Mouse (Mus musculus): ENCODE data around the gene Abcb9. TPM values are rescaled to one million over a fixed set of nuclear protein-coding genes. Genes with fewer than 3 reads are reported as not detected.
"Not testable (repeated sequence)": the region's sequence is repeated elsewhere in the genome, so short reads cannot be mapped to it uniquely, and the experiment has no call there.

Abcb9 gene
- polyA plus RNA-seq, 1 experiment from 2014 or later, result 2.4 TPM

- Histone ChIP-seq H3K4me1 (peaks cover 40% of the 10 kb centered on the region), H3K4me3 (no peak overlapping the region), H3K36me3 (no peaks in the 10 kb centered on the region), H3K4me2 (no peak overlapping the region), H3K27ac (no peak overlapping the region), H3K9ac (no peak overlapping the region), H3K9me3 (no peaks in the 10 kb centered on the region), H3K27me3 (no peaks in the 10 kb centered on the region)
- no peak for ATAC-seq (ENCODE audit: insufficient number of reproducible peaks, insufficient read depth, low FRiP score, low TSS enrichment, low read depth)
- WGBS, result 81% methylated on average over 13 of the region's 13 CpGs
These were observed 18.4 kb downstream of the Abcb9 start for GRCm38 (mm10) chr5:124077241-124077640.

GRCm38 (mm10) chr5:124076559-124076958 is 19.0 kb downstream of the Abcb9 start:
- Histone ChIP-seq H3K27ac (no peak overlapping the region), H3K9me3 (no peaks in the 10 kb centered on the region), H3K4me1 (peaks cover 40% of the 10 kb centered on the region), H3K4me2 (no peak overlapping the region), H3K27me3 (no peaks in the 10 kb centered on the region), H3K36me3 (no peaks in the 10 kb centered on the region), H3K4me3 (no peak overlapping the region), H3K9ac (no peak overlapping the region)
- WGBS, result 64% methylated on average over 9 of the region's 9 CpGs
- no peak for ATAC-seq (ENCODE audit: insufficient number of reproducible peaks, insufficient read depth, low FRiP score, low TSS enrichment, low read depth)

- ATAC-seq (ENCODE audit: insufficient number of reproducible peaks, insufficient read depth, low FRiP score, low TSS enrichment, low read depth), result no peak
- Histone ChIP-seq H3K4me1 (peaks cover 40% of the 10 kb centered on the region), H3K27ac (no peak overlapping the region), H3K36me3 (no peaks in the 10 kb centered on the region), H3K4me3 (no peak overlapping the region), H3K27me3 (no peaks in the 10 kb centered on the region), H3K9ac (no peak overlapping the region), H3K4me2 (no peak overlapping the region), H3K9me3 (no peaks in the 10 kb centered on the region)
- WGBS, result 57% methylated on average over 9 of the region's 9 CpGs
These were observed 19.9 kb downstream of the Abcb9 start for GRCm38 (mm10) chr5:124075716-124076115.

- Histone ChIP-seq H3K9me3 (no peaks in the 10 kb centered on the region), H3K4me3 (no peak overlapping the region), H3K4me1 (peaks cover 40% of the 10 kb centered on the region), H3K9ac (no peak overlapping the region), H3K36me3 (no peaks in the 10 kb centered on the region), H3K4me2 (no peak overlapping the region), H3K27me3 (no peaks in the 10 kb centered on the region), H3K27ac (no peak overlapping the region)
- no peak for ATAC-seq (ENCODE audit: insufficient number of reproducible peaks, insufficient read depth, low FRiP score, low TSS enrichment, low read depth)
- 49% methylated on average over 10 of the region's 10 CpGs for WGBS
These were observed 20.7 kb downstream of the Abcb9 start for GRCm38 (mm10) chr5:124074845-124075307.

GRCm38 (mm10) chr5:124073682-124074081 is 21.9 kb downstream of the Abcb9 start:
- no peak for ATAC-seq (ENCODE audit: insufficient number of reproducible peaks, insufficient read depth, low FRiP score, low TSS enrichment, low read depth)
- Histone ChIP-seq H3K4me1 (peaks cover 32% of the 10 kb centered on the region), H3K9me3 (no peaks in the 10 kb centered on the region), H3K27ac (peak overlapping the region; percentile 35; the same call in 1 of the 2 replicates), H3K4me3 (no peak overlapping the region), H3K27me3 (no peaks in the 10 kb centered on the region), H3K36me3 (no peaks in the 10 kb centered on the region), H3K9ac (peak overlapping the region; percentile 54; the same call in 1 of the 2 replicates), H3K4me2 (no peak overlapping the region)
- WGBS, result 28% methylated on average over 9 of the region's 9 CpGs

- peaks cover 9% of the 10 kb centered on the region for H3K4me1 ChIP-seq
- ATAC-seq (ENCODE audit: insufficient number of reproducible peaks, insufficient read depth, low FRiP score, low TSS enrichment, low read depth), result no peak
- H3K9ac ChIP-seq, result no peak overlapping the region
- H3K36me3 ChIP-seq, result no peaks in the 10 kb centered on the region
- no peak overlapping the region for H3K27ac ChIP-seq
- no peaks in the 10 kb centered on the region for H3K9me3 ChIP-seq
- WGBS, result 82% methylated on average over 3 of the region's 3 CpGs
- H3K4me3 ChIP-seq, result no peak overlapping the region
- H3K27me3 ChIP-seq, result no peaks in the 10 kb centered on the region
- no peak overlapping the region for H3K4me2 ChIP-seq
These were observed 25.9 kb downstream of the Abcb9 start for GRCm38 (mm10) chr5:124069657-124070056.

- Histone ChIP-seq H3K9me3 (no peaks in the 10 kb centered on the region), H3K27me3 (no peaks in the 10 kb centered on the region), H3K4me3 (no peak overlapping the region), H3K9ac (no peak overlapping the region), H3K4me1 (no peaks in the 10 kb centered on the region; the same call in 1 of the 2 replicates), H3K27ac (no peak overlapping the region; the same call in 1 of the 2 replicates), H3K36me3 (no peaks in the 10 kb centered on the region), H3K4me2 (no peak overlapping the region)
- 65% methylated on average over 12 of the region's 12 CpGs for WGBS
- ATAC-seq (ENCODE audit: insufficient number of reproducible peaks, insufficient read depth, low FRiP score, low TSS enrichment, low read depth), result no peak
These were observed 33.4 kb downstream of the Abcb9 start for GRCm38 (mm10) chr5:124062037-124062824.

- no peak overlapping the region for H3K4me3 ChIP-seq
- no peaks in the 10 kb centered on the region for H3K9me3 ChIP-seq
- H3K27me3 ChIP-seq, result no peaks in the 10 kb centered on the region
- 60% methylated on average over 5 of the region's 5 CpGs for WGBS
- no peaks in the 10 kb centered on the region for H3K36me3 ChIP-seq
- H3K9ac ChIP-seq, result no peak overlapping the region
- ATAC-seq (ENCODE audit: insufficient number of reproducible peaks, insufficient read depth, low FRiP score, low TSS enrichment, low read depth), result no peak
- H3K4me1 ChIP-seq, result no peaks in the 10 kb centered on the region; the same call in 1 of the 2 replicates
- no peak overlapping the region for H3K27ac ChIP-seq
- H3K4me2 ChIP-seq, result no peak overlapping the region
These were observed 35.9 kb downstream of the Abcb9 start for GRCm38 (mm10) chr5:124059677-124060076.

GRCm38 (mm10) chr5:124058749-124059148 is 36.8 kb downstream of the Abcb9 start:
- Histone ChIP-seq H3K27ac (no peak overlapping the region), H3K9me3 (no peaks in the 10 kb centered on the region), H3K4me1 (no peaks in the 10 kb centered on the region; the same call in 1 of the 2 replicates), H3K4me3 (no peak overlapping the region), H3K9ac (no peak overlapping the region), H3K4me2 (no peak overlapping the region), H3K27me3 (no peaks in the 10 kb centered on the region), H3K36me3 (no peaks in the 10 kb centered on the region)
- ATAC-seq (ENCODE audit: insufficient number of reproducible peaks, insufficient read depth, low FRiP score, low TSS enrichment, low read depth), result no peak
- 85% methylated on average over 7 of the region's 7 CpGs for WGBS

GRCm38 (mm10) chr5:124056956-124057355 is 38.6 kb downstream of the Abcb9 start:
- no peak overlapping the region for H3K9ac ChIP-seq
- H3K27me3 ChIP-seq, result no peaks in the 10 kb centered on the region
- peaks cover 2% of the 10 kb centered on the region; the same call in 1 of the 2 replicates for H3K4me1 ChIP-seq
- WGBS, result 29% methylated on average over 4 of the region's 4 CpGs
- no peak overlapping the region for H3K4me2 ChIP-seq
- no peaks in the 10 kb centered on the region for H3K9me3 ChIP-seq
- H3K4me3 ChIP-seq, result no peak overlapping the region
- H3K36me3 ChIP-seq, result no peaks in the 10 kb centered on the region
- no peak for ATAC-seq (ENCODE audit: insufficient number of reproducible peaks, insufficient read depth, low FRiP score, low TSS enrichment, low read depth)
- H3K27ac ChIP-seq, result no peak overlapping the region

GRCm38 (mm10) chr5:124056219-124056618 is 39.4 kb downstream of the Abcb9 start:
- Histone ChIP-seq H3K27me3 (no peaks in the 10 kb centered on the region), H3K9me3 (no peaks in the 10 kb centered on the region), H3K27ac (no peak overlapping the region), H3K4me3 (no peak overlapping the region), H3K4me1 (0 out of 2 replicates have a peak, but pooled peaks cover 5% of the 10 kb centered on the region), H3K4me2 (no peak overlapping the region), H3K9ac (no peak overlapping the region), H3K36me3 (no peaks in the 10 kb centered on the region)
- no peak for ATAC-seq (ENCODE audit: insufficient number of reproducible peaks, insufficient read depth, low FRiP score, low TSS enrichment, low read depth)
- WGBS, result 98% methylated on average over 1 of the region's 1 CpGs

GRCm38 (mm10) chr5:124052641-124053040 is 43.0 kb downstream of the Abcb9 start:
- H3K36me3 ChIP-seq; H3K9me3 ChIP-seq; H3K4me2 ChIP-seq; H3K4me3 ChIP-seq; ATAC-seq (ENCODE audit: insufficient number of reproducible peaks, insufficient read depth, low FRiP score, low TSS enrichment, low read depth); H3K27me3 ChIP-seq; H3K27ac ChIP-seq; H3K9ac ChIP-seq: not testable (repeated sequence)
- 90% methylated on average over 7 of the region's 7 CpGs for WGBS
- peaks cover 22% of the 10 kb centered on the region for H3K4me1 ChIP-seq

Data from embryonic facial prominence, embryonic 13.5 days (tissue).